Mouse (Mus musculus): ENCODE results near the gene Vps37d. TPM values are rescaled to one million over a fixed set of nuclear protein-coding genes. Genes with fewer than 3 reads are reported as not detected.

Vps37d gene
- 7.3 and 8.7 TPM in 2 replicates for polyA plus RNA-seq (2012; rRNA removed)

DNA sequence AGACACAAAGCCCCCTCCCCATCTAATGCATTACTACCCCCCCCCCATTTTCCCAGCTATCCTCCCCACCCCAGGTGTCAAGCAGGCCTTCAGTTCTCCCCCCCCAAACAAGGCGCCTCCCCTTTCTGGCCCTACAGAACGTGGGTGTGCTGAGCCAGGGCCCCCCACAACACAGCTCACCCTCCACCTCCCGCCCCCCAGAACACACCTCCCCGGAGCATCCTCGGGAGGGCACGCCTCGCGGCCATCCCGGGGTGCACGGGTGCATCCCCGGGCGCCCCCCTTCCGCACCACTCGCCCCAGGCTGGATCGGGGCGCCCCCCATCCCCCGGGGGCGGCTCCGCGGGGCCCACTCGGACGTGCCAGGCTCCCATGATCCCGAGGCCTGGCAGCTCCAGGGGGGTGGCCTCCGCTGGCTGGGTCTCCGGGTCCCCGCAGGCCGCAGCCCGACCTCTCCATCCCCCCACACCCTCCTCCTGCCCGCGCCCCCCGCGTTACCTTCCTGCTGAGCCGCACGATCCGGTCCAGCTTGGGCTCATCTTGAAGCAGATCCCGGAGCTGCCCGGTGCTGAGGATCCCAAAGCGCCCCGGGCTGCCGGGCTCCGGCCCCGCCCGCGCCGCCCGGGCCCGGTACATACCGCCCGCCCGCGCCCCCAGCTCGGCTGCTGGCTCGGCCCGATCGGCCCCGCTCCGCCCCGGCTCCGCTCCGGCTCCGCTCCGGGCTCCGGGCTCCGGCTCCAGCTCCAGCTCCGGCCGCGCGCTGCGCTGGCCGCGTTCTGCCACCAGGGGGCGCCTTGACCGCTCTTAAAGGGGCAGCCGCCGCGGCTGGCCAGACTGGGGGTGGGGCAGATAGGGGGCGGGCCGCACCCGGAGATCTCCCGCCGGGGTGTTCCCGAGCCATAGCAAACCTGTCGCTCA, at the start of gene Vps37d:
Gene Vps37d, minus strand, starts transcription at position 703 of the 918 bp plus-strand sequence.
- peak within 1 kb of the TSS; percentile 53 for H3K27ac ChIP-seq (ENCODE audit: insufficient read depth, low read depth, low read length)
- TF ChIP-seq POLR2A (IDR thresholded peaks at IDR 0.05; ENCODE audit: low read depth, low read length) = no peak
- TF ChIP-seq CTCF (conservative IDR thresholded peaks at IDR 0.05; ENCODE audit: insufficient read depth, insufficient read length, low read depth, low read length) = peak; percentile 57
- peak within 1 kb of the TSS; percentile 78 for H3K4me3 ChIP-seq (ENCODE audit: insufficient read depth, low read depth, low read length)
- peak; percentile 94 for DNase-seq
- WGBS = 1% methylated on average over 76 of the region's 83 CpGs
- no peaks in the 10 kb centered on the region for H3K36me3 ChIP-seq (ENCODE audit: control insufficient read depth, insufficient read depth, low read length)
- no peaks in the 10 kb centered on the region for H3K27me3 ChIP-seq (replicated peaks; ENCODE audit: control insufficient read depth, insufficient read depth, low read length)
- H3K4me1 ChIP-seq (ENCODE audit: control insufficient read depth, insufficient read depth, low read length) = peaks cover 10% of the 10 kb centered on the region; the same call in 1 of the 2 replicates

DNA sequence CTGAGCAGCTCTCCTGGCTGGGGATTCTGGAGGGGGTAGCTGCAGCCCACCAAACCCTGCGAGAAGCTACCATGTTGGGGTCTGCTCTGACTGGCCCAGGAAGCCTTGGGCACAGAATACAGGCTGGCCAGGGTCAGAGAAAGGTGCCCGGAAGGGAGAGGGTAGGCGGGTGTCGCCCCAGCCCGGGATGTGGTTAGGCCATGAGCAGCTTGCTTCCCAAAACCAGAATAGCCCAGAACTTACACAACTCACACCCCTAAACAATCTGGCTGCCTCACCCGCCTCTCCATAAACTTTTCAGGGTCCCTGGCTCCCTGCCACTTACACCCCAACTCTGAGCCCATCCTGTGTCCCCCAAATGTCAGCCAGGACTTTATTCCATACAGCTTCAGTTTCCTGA, 49.6 kb upstream of the Vps37d start:
- WGBS = 84% methylated on average over 6 of the region's 6 CpGs

DNA sequence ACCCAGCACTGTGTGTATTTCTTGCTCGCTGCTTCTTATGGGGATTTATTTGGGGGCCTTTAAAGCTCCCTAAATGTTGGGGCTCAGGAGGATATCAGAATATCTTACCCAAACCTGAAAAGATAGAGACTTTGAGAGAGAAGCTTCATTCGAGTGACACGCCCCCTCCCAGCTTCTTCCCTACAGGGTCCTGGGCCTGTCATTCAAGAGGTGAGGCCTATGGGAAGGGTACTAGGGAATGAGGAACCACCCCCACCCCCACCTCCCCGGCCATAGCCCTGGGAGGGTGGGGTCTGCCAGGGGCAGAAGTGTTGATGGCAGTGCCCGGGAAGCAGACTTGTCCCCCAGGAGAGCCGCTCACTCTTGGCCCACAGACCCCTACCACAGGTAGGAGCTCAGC, 48.1 kb upstream of the Vps37d start:
- TF ChIP-seq POLR2A (IDR thresholded peaks at IDR 0.05; ENCODE audit: low read depth, low read length) = no peak
- TF ChIP-seq CTCF (conservative IDR thresholded peaks at IDR 0.05; ENCODE audit: insufficient read depth, insufficient read length, low read depth, low read length) = no peak
- no peaks in the 10 kb centered on the region for H3K4me1 ChIP-seq (ENCODE audit: control insufficient read depth, insufficient read depth, low read length)
- 67% methylated on average over 6 of the region's 6 CpGs for WGBS
- no peak for DNase-seq
- H3K27me3 ChIP-seq (replicated peaks; ENCODE audit: control insufficient read depth, insufficient read depth, low read length) = no peaks in the 10 kb centered on the region
- no peak overlapping the region for H3K4me3 ChIP-seq (ENCODE audit: insufficient read depth, low read depth, low read length)
- no peak overlapping the region for H3K27ac ChIP-seq (ENCODE audit: insufficient read depth, low read depth, low read length)
- no peaks in the 10 kb centered on the region; the same call in 1 of the 2 replicates for H3K36me3 ChIP-seq (ENCODE audit: control insufficient read depth, insufficient read depth, low read length)

More for the DNA sequence above, 49.6 kb upstream of the Vps37d start:
- Histone ChIP-seq H3K36me3 (ENCODE audit: control insufficient read depth, insufficient read depth, low read length) (no peaks in the 10 kb centered on the region; the same call in 1 of the 2 replicates), H3K4me1 (ENCODE audit: control insufficient read depth, insufficient read depth, low read length) (no peaks in the 10 kb centered on the region), H3K27me3 (replicated peaks; ENCODE audit: control insufficient read depth, insufficient read depth, low read length) (no peaks in the 10 kb centered on the region), H3K4me3 (ENCODE audit: insufficient read depth, low read depth, low read length) (no peak overlapping the region), H3K27ac (ENCODE audit: insufficient read depth, low read depth, low read length) (no peak overlapping the region)
- no peak for TF ChIP-seq CTCF (conservative IDR thresholded peaks at IDR 0.05; ENCODE audit: insufficient read depth, insufficient read length, low read depth, low read length)
- TF ChIP-seq POLR2A (IDR thresholded peaks at IDR 0.05; ENCODE audit: low read depth, low read length) = no peak
- no peak for DNase-seq

DNA sequence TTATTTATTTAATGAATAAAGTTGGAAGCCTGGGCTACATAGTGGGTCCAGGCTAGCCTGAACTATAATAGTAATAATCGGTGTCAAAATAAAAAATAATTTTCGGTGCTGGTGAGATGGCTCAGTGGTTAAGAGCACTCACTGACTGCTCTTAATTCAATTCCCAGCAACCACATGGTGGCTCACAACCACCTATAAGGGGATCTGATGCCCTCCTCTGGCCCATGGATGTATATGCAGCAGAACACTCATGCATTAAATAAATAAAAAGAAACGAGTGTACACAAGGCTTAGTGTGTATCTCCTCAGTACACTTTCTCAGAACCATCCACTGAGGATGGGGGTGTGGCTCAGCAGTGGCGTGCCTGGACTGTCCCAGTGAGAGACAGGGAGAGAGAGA, 42.7 kb upstream of the Vps37d start:
- Histone ChIP-seq H3K36me3 (ENCODE audit: control insufficient read depth, insufficient read depth, low read length) (no peaks in the 10 kb centered on the region), H3K4me1 (ENCODE audit: control insufficient read depth, insufficient read depth, low read length) (no peaks in the 10 kb centered on the region), H3K4me3 (ENCODE audit: insufficient read depth, low read depth, low read length) (no peak overlapping the region), H3K27me3 (replicated peaks; ENCODE audit: control insufficient read depth, insufficient read depth, low read length) (no peaks in the 10 kb centered on the region), H3K27ac (ENCODE audit: insufficient read depth, low read depth, low read length) (no peak overlapping the region)
- TF ChIP-seq POLR2A (IDR thresholded peaks at IDR 0.05; ENCODE audit: low read depth, low read length) (no peak), CTCF (conservative IDR thresholded peaks at IDR 0.05; ENCODE audit: insufficient read depth, insufficient read length, low read depth, low read length) (no peak)
- DNase-seq = no peak
- 66% methylated on average over 4 of the region's 4 CpGs for WGBS

DNA sequence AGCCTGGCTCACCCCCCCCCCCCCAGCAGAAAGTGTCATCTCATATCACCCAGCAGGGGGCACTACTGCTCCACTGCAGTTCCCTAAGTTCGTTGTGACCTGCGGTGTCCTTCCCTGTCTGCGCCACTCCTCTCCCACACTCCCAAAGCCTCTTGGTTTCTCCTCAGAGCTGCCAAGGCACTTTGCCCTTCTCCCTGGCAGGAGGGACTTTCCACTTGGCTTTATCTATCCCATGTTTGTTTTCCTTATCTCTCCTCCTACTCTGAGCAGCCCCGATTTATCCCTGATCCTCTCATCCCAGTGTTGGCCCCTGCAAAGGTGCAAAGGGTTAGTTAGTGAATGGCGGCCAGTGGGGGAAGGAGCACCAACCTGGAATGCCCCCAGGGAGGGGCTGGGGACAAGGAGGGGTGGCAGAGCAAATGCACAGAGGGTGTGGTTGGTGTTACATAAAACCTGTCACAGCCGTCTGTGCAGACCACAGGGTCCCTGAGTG, 40.6 kb upstream of the Vps37d start:
- H3K27ac ChIP-seq (ENCODE audit: insufficient read depth, low read depth, low read length) = no peak overlapping the region
- WGBS = 12% methylated on average over 6 of the region's 6 CpGs
- TF ChIP-seq POLR2A (IDR thresholded peaks at IDR 0.05; ENCODE audit: low read depth, low read length) (no peak), CTCF (conservative IDR thresholded peaks at IDR 0.05; ENCODE audit: insufficient read depth, insufficient read length, low read depth, low read length) (peak; percentile 81)
- no peaks in the 10 kb centered on the region; the same call in 1 of the 2 replicates for H3K4me1 ChIP-seq (ENCODE audit: control insufficient read depth, insufficient read depth, low read length)
- H3K4me3 ChIP-seq (ENCODE audit: insufficient read depth, low read depth, low read length) = no peak overlapping the region
- H3K36me3 ChIP-seq (ENCODE audit: control insufficient read depth, insufficient read depth, low read length) = no peaks in the 10 kb centered on the region
- peak; percentile 75 for DNase-seq
- H3K27me3 ChIP-seq (replicated peaks; ENCODE audit: control insufficient read depth, insufficient read depth, low read length) = no peaks in the 10 kb centered on the region

DNA sequence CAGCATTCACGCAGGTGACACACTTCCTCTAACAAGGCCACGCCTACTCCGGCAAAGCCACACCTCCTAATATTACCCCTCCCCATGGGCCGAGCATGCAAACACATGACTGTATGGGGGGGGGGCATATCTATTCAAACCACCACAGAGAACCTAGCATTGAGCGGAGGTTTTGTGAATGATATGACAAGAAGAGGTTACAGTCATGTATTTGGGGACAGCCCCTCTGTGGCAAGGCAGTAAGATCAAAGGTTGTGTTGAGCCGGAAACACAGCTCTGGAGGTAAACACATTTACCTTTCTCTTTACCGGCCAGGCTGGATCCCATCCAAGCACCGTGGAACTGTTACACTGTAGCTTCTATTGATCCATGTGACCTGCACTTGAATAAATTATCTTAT, 37.2 kb upstream of the Vps37d start:
- Histone ChIP-seq H3K27me3 (replicated peaks; ENCODE audit: control insufficient read depth, insufficient read depth, low read length) (no peaks in the 10 kb centered on the region), H3K4me1 (ENCODE audit: control insufficient read depth, insufficient read depth, low read length) (peaks cover 4% of the 10 kb centered on the region), H3K36me3 (ENCODE audit: control insufficient read depth, insufficient read depth, low read length) (no peaks in the 10 kb centered on the region), H3K27ac (ENCODE audit: insufficient read depth, low read depth, low read length) (no peak overlapping the region), H3K4me3 (ENCODE audit: insufficient read depth, low read depth, low read length) (no peak overlapping the region)
- WGBS = 64% methylated on average over 8 of the region's 8 CpGs
- no peak for DNase-seq
- TF ChIP-seq POLR2A (IDR thresholded peaks at IDR 0.05; ENCODE audit: low read depth, low read length) (no peak), CTCF (conservative IDR thresholded peaks at IDR 0.05; ENCODE audit: insufficient read depth, insufficient read length, low read depth, low read length) (no peak)

DNA sequence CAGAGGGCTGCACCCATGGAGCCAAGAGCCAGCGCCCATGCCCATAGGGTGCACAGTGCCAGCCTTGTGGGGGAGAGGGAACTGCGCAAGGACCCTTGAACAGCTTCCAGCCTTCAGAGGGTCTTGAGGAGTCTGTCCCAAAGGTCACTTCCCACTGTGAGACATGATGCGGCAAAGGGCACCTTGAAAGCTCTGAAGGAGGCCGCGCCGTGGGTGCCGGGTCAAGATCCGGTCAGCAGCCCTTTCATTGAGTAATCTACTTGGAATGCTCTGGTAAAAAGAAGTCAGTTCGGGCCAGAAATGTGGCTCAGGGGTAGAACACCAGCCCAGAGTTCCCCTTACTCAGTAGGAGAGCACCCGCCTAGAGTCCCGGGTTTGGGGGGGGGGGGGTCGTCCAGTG, 35.7 kb upstream of the Vps37d start:
- DNase-seq = peak; percentile 77
- H3K27ac ChIP-seq (ENCODE audit: insufficient read depth, low read depth, low read length) = peak overlapping the region; percentile 18
- H3K4me1 ChIP-seq (ENCODE audit: control insufficient read depth, insufficient read depth, low read length) = peaks cover 9% of the 10 kb centered on the region
- 57% methylated on average over 12 of the region's 12 CpGs for WGBS
- H3K36me3 ChIP-seq (ENCODE audit: control insufficient read depth, insufficient read depth, low read length) = no peaks in the 10 kb centered on the region
- no peak overlapping the region for H3K4me3 ChIP-seq (ENCODE audit: insufficient read depth, low read depth, low read length)
- no peak for TF ChIP-seq CTCF (conservative IDR thresholded peaks at IDR 0.05; ENCODE audit: insufficient read depth, insufficient read length, low read depth, low read length)
- no peak for TF ChIP-seq POLR2A (IDR thresholded peaks at IDR 0.05; ENCODE audit: low read depth, low read length)
- H3K27me3 ChIP-seq (replicated peaks; ENCODE audit: control insufficient read depth, insufficient read depth, low read length) = no peaks in the 10 kb centered on the region

All from kidney, adult 2 months (tissue).